Mouse (Mus musculus) right cerebral cortex, postnatal 10 days (tissue): ENCODE results near the gene Fam107b.

Experiments
- DNase-seq, 2 experiments: peaks; one replicate each; pipeline ENCODE4 v3.0.0; 2021; ENCODE audit warnings: low spot score in 2 of 2

Gene Fam107b

DNA sequence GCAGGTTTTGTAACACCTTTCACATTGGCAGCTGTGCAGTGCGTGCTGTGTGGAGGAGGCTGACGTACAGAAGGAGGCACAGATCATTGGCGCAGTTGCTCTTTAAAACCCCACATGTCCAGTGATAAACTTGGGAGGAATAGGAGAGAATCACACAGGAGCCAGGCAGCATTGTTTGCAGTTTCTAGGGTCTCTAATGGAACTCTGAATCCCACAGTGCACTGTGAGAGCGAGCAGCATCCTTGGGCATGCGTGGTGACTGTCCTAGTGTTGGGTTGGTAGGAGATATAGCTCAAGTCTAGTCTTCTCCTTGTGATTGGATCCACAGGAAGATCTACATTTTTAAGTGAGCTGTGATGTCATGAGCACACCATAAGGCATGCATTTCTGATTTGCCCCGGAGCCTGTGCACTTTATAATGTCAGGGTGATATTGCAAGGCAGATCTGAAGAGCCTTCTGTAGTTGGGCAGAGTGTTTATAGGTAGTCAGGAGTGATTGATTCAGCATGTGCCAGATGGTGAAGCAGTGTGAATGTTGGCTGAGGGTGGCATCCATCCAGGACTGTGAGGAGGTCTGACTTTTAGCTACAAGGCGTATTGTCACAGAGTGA, 169.2 kb downstream of the Fam107b start:
- DNase-seq: peak; percentile 42 to 57

- DNase-seq: no peak
These were observed 170.0 kb downstream of the Fam107b start for GRCm38 (mm10) chr2:3740256-3740655.

- DNase-seq: no peak
These were observed 170.4 kb downstream of the Fam107b start for GRCm38 (mm10) chr2:3740670-3741069.

DNA sequence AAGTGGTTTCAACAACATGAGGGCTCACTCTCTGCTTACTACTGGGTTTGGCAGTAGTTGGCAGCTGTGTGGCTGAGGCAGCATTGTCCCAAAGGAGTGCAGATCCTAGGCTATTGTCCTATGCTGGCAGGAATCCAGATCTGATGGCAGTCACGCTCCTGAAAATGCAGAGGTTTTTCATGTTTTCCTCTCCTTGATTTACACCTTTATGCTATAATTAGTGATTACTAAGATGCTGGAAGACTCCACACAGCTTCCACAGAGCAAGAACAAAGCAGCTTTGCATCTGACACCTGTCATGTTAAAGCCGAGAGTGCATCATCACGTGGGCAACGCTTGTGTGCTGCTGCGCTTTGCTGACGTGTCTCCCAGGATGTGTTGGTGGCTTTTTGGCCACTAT, 172.2 kb downstream of the Fam107b start:
- DNase-seq: no peak

- no peak for DNase-seq
These were observed 174.8 kb downstream of the Fam107b start for GRCm38 (mm10) chr2:3745041-3745440.

GRCm38 (mm10) chr2:3745910-3746606, 175.8 kb downstream of the Fam107b start:
- no peak for DNase-seq

DNA sequence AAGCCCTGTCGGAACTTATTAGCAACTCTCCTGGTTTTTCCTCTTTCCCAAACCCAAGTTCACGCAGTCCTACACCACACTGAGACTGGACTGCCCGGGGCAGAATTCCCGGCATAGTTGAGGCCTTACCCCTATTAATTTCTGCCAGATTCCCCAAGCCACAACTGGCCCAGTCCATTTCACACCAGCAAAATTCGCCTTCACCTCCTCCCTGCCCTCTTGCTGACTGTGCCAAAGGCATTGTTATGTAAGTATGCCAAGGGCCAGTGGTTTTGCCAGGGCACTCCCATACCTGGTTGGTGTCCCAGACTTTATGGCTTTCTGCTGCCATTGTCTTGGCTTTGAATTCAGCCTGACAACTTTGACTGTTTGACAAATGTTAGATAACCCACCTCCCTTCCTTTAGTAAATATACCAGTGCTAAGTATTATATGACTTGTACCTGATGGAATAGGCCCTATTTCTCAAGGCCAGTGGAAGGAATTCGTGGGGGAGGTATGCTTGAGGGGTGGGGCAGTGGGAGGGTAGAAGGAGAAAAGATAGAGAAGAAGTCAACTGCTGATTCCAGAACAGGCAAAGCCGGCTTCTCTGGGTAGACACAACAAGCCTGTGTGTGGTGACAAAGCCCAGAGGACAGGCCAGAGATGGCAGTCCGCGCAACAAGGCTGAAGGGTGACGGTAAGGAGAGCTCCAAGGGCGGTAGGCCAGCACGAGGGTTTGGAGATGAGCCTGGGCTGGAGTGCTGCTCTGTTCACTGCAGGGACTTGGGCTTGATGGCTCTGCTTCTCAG, 178.6 kb downstream of the Fam107b start:
- DNase-seq: no peak

DNA sequence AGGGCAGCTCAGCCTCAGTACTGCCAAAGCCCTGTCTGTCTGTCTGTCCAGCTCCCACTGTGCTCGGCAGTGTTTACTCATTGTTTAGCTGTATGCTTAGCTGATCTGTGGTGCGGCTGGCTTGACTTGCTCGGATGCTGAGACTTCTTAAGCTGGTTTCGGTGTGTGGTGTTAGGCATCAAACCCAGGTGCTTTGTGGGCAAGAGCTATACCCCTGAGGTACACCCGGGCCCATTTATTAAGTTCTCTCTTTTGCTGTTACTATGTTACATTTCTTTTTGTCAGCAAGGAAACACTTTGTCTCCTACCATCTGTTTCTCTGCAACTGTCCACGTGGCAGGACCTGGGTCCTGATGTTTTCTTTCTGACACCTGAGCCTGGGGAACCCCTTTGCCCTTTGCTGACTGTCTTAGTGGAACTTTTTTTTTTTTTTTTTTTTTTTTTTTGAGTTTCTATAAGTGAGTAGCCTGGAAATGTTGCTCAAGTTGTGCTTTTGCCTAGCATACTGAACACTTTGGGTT, 179.3 kb downstream of the Fam107b start:
- DNase-seq: no peak

- DNase-seq: no peak
These were observed 179.8 kb downstream of the Fam107b start for GRCm38 (mm10) chr2:3750126-3750525.

GRCm38 (mm10) chr2:3752365-3752764, 182.1 kb downstream of the Fam107b start:
- no peak for DNase-seq

- no peak for DNase-seq
These were observed 182.6 kb downstream of the Fam107b start for GRCm38 (mm10) chr2:3752893-3753292.

DNA sequence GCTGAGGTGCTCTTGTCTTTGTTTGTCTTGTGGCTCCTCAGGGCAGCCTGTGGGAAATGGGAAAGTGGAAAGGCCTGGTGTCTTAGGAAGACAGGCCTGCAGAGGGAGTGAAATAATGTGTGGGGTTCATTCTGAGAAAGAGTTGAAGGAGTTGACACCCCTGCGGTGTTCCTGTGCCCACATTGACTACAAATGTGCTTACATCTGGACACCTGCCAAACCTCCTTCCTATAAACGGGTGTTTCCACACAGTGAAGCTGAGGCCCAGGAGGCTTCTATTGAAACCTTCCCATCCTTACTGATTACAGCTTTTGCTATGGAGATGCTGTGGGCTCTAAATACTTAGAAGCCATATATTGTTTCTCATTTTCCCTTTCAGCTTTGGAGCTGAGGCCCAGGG, 183.5 kb downstream of the Fam107b start:
- DNase-seq: peak; percentile 44 to 54

GRCm38 (mm10) chr2:3755936-3756335, 185.6 kb downstream of the Fam107b start:
- no peak for DNase-seq

DNA sequence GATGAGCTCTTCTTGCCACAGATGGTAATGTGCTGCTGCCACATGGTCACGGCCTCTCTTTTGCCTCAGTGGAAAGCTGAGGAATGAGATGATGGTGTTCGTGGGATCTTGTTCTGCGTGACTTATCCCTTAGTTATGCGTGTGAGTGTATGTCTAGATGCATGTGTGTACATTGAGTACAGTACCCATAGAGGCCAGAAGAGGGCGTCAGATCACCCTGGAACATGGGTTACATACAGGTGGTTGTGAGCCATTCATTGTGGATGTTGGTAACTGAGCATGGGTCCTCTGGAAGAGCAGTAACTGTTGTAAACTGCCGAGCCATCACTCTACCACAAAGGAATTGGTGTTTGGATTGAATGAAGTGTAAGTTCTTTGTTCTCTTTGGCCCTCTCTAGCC, 188.1 kb downstream of the Fam107b start:
- DNase-seq: peak in 1 of 2 experiments; percentile 2

GRCm38 (mm10) chr2:3760234-3760836, 190.0 kb downstream of the Fam107b start:
- DNase-seq: no peak

GRCm38 (mm10) chr2:3764136-3764535, 193.8 kb downstream of the Fam107b start:
- no peak for DNase-seq

GRCm38 (mm10) chr2:3765957-3766783, 195.9 kb downstream of the Fam107b start:
- DNase-seq: no peak

GRCm38 (mm10) chr2:3769260-3769659, 199.0 kb downstream of the Fam107b start:
- peak in 1 of 2 experiments; percentile 72 for DNase-seq

- no peak for DNase-seq
These were observed 199.6 kb downstream of the Fam107b start for GRCm38 (mm10) chr2:3769786-3770318.

GRCm38 (mm10) chr2:3770383-3770782, 200.1 kb downstream of the Fam107b start:
- no peak for DNase-seq

DNA sequence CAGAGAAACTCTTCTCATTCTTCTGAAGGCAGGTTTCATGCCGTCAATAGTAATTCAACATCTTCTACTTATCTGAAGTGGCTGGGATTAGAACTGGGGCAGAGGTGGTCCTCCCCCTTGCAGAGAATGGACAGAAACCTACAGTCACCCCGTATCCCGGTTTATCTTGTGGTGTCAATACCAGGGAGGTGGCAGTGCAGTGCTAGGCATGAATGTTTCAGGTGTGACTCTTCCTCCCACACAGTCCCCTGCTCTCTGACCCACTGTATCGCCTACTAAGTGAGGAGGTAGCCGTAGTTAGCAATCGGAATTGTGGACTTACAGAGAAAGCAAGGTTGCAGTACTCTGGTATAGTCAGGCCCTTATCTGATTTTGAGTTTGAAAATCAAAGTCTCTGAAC, 201.2 kb downstream of the Fam107b start:
- DNase-seq: no peak
